Mouse (Mus musculus) stomach, adult 2 months (tissue): ENCODE data around the gene Ankrd33. TPM values are rescaled to one million over a fixed set of nuclear protein-coding genes. Genes with fewer than 3 reads are reported as not detected.

ENCODE experiments used
- polyA plus RNA-seq: library from polyadenylated mRNA; depleted of rRNA; stranded (reverse); fragments of >200 nt; gene quantifications from 2 replicates; pipeline ENCODE4 v1.2.3, GENCODE M21; 2012; rRNA removed

Gene Ankrd33
- not detected in 2 replicates for polyA plus RNA-seq

DNA sequence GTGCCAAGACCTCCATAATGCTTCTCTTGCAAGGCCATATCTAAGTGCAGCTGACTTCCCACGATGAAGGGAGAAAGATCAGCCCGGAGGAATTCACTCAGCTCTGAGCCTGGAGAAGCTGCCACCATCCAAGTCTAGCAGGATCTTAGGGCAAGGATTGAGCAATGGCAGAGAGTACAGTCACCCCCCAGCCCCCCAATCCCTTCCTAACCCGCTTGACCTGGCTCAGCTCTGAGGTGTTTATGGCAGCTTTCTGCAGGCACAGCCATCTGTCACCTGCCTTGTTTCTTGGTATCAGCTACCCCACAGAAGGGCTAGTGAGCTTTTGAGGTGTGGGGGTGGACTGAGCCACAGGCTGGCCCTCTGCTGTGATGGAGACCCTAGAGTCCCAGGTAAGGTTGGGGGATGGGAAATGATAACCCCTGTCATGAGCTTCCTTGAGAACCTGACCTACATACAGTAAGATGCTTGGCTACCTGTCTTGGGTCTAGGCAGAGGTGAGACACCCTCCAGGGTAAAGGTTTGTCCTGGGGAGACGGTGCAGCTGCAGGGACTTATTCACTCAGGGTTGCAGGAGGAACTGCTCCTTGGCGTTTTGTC lies at the start of gene Ankrd33:
Ankrd33 (plus strand) TSS at position 245 of the 600 bp plus-strand sequence.

DNA sequence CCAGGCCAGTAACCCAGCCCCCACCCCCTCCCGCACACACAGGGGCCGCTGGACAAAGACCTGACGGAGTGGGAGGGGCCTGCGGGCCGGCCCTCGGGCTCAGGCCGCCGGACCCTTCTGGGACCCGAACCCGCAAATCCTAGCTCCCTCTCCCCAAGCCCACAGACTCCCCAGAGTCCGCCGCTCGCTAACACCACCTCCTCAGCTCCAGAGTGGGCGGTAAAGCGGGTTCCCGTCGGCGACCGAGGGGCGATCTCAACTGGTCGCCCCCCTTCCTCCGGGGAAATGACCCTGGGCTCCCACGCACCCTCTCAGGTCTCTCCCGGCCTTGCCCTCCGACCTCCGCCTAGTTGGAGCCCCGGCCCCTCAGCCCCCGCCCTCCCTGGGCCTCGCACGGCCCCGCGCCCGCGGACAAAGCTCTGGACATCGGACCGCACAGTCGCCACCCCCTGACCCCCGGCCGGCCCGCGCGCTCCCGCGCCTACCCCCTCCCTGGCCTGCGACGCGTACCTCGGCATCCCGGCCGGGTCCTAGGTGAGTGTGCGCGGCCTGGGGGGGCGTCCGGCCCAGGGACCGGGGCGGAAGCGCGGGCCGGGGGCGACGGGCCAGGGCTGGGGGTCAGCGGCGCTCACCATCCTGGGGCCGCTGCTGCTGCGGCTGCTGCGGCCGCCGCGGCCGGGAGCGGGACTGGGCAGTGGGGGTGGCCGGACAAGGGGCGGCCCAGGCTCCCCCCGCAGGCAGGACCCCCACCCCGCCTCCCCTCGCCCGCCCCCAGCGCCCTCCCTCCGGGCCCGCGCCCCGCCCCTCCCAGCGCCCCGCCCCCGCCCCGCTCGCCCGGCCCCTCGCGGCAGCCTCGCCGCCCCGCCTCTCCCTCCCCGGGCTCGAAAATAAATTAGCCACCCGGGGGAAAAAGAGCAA lies 37.5 kb upstream of the Ankrd33 start, which contains the start of gene Fignl2:
Fignl2 (minus strand) TSS at position 755 of the 918 bp plus-strand sequence.

DNA sequence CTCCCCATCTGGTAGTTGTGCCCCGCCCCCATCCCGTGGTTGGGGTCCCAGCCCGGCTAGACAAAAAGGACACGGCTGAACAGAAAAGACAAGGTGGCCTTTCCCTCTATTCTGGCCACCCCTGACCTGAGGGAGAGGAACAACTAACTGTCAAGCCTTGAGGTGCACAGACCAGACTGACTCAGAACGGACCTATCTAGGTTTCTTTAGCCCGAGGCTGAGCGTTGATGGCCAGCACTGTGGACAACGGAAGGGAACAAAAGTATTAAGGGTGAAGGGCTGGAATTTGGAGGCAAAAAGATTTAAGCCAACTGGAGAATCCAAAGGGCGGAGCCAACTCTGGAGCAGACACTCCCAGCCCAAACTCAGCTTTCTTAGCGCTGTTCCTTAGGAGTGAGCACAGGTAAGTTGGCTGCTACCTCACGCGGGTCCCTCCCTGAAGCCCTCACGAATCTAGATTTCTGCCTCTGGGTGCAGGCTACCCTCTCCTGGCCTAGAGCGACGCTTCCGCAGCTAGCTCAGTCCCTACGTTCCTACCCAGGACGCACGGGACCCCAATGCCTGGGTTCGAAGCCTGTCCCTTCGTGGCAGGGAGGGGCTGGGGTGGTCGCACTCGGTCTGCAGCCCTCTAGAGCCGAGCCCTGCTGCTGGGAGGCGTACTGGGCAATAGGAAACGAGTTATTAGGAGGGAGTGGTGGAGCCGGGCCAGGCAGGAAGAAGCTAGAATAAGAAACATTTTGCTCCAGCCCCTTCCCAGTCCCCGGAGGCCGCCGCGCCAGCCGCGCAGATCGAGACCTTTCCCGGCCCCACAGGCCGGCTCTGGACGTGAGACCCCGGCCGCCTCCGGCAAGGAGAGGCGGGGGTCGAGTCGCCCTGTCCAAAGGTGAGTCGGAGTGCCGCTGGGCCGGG lies 12.9 kb downstream of the Ankrd33 start, which contains the start of gene Acvrl1:
Acvrl1 (plus strand) TSS at position 342 of the 909 bp plus-strand sequence.

Other genes starting within 250 kb of the Ankrd33 start
- 0.08 and 0.09 TPM in 2 replicates for gene Scn8a, start 245.9 kb upstream of the Ankrd33 start, polyA plus RNA-seq
- gene Gm47841, start 68.4 kb upstream of the Ankrd33 start, polyA plus RNA-seq = 0.13 and 0.22 TPM in 2 replicates
- 2.0 and 2.4 TPM in 2 replicates for gene Fignl2, start 37.2 kb upstream of the Ankrd33 start, polyA plus RNA-seq
- 15.0 and 16.2 TPM in 2 replicates for gene Acvrl1, start 12.8 kb downstream of the Ankrd33 start, polyA plus RNA-seq
- gene Acvr1b, start 58.3 kb downstream of the Ankrd33 start, polyA plus RNA-seq = 20.5 and 24.8 TPM in 2 replicates
- gene Grasp, start 108.4 kb downstream of the Ankrd33 start, polyA plus RNA-seq = 7.5 and 12.5 TPM in 2 replicates
- 6.7 and 8.3 TPM in 2 replicates for gene Nr4a1, start 138.5 kb downstream of the Ankrd33 start, polyA plus RNA-seq
- gene Atg101, start 168.5 kb downstream of the Ankrd33 start, polyA plus RNA-seq = 19.1 and 20.5 TPM in 2 replicates
- 0.53 and 0.61 TPM in 2 replicates for gene 6030408B16Rik, start 177.5 kb downstream of the Ankrd33 start, polyA plus RNA-seq